Mouse (Mus musculus): ENCODE results near the gene Dda1. TPM values are rescaled to one million over a fixed set of nuclear protein-coding genes. Genes with fewer than 3 reads are reported as not detected.
A peak's percentile ranks its signal among the peaks of the same experiment; 100 is the strongest.

The Dda1 gene
- polyA plus RNA-seq, 1 experiment from 2014 or later, result 130 TPM

- Histone ChIP-seq H3K36me3 (peaks cover 60% of the 10 kb centered on the region), H3K27me3 (ENCODE audit: low read depth, poor library complexity, severe bottlenecking) (no peaks in the 10 kb centered on the region), H3K4me1 (peaks cover 40% of the 10 kb centered on the region), H3K27ac (no peak overlapping the region), H3K9me3 (replicated peaks) (no peaks in the 10 kb centered on the region), H3K4me3 (no peak overlapping the region)
- DNase-seq (ENCODE audit: low spot score), result no peak
- 96% methylated on average over 17 of the region's 17 CpGs for WGBS
These were observed 2.9 kb downstream of the Dda1 start for GRCm38 (mm10) chr8:71471861-71472260.

- Histone ChIP-seq H3K36me3 (peaks cover 54% of the 10 kb centered on the region), H3K4me1 (peaks cover 49% of the 10 kb centered on the region), H3K9me3 (replicated peaks) (no peaks in the 10 kb centered on the region), H3K4me3 (no peak overlapping the region), H3K27ac (no peak overlapping the region), H3K27me3 (ENCODE audit: low read depth, poor library complexity, severe bottlenecking) (peaks cover 3% of the 10 kb centered on the region; the same call in 1 of the 2 replicates)
- WGBS, result 91% methylated on average over 8 of the region's 8 CpGs
- DNase-seq (ENCODE audit: low spot score), result no peak
These were observed 3.8 kb downstream of the Dda1 start for GRCm38 (mm10) chr8:71472601-71473386.

- no peak overlapping the region for H3K27ac ChIP-seq
- H3K4me3 ChIP-seq, result no peak overlapping the region
- peaks cover 66% of the 10 kb centered on the region for H3K36me3 ChIP-seq
- H3K4me1 ChIP-seq, result peaks cover 42% of the 10 kb centered on the region
- WGBS, result 96% methylated on average over 18 of the region's 18 CpGs
- peaks cover 12% of the 10 kb centered on the region; the same call in 1 of the 2 replicates for H3K27me3 ChIP-seq (ENCODE audit: low read depth, poor library complexity, severe bottlenecking)
- H3K9me3 ChIP-seq (replicated peaks), result no peaks in the 10 kb centered on the region
- DNase-seq (ENCODE audit: low spot score), result no peak
These were observed 5.3 kb downstream of the Dda1 start for GRCm38 (mm10) chr8:71474344-71474743.

- peaks cover 35% of the 10 kb centered on the region for H3K4me1 ChIP-seq
- H3K36me3 ChIP-seq, result peaks cover 72% of the 10 kb centered on the region
- DNase-seq (ENCODE audit: low spot score), result no peak
- H3K9me3 ChIP-seq (replicated peaks), result no peaks in the 10 kb centered on the region
- H3K27me3 ChIP-seq (ENCODE audit: low read depth, poor library complexity, severe bottlenecking), result peaks cover 12% of the 10 kb centered on the region; the same call in 1 of the 2 replicates
- H3K27ac ChIP-seq, result 0 out of 2 replicates have a peak overlapping the region, but pooled peaks have one; percentile 88
- H3K4me3 ChIP-seq, result peak overlapping the region; percentile 72; the same call in 1 of the 2 replicates
- WGBS, result 92% methylated on average over 25 of the region's 25 CpGs
These were observed 6.0 kb downstream of the Dda1 start for GRCm38 (mm10) chr8:71474785-71475701.

- Histone ChIP-seq H3K4me3 (peak overlapping the region; percentile 72), H3K27ac (peak overlapping the region; percentile 88), H3K9me3 (replicated peaks) (no peaks in the 10 kb centered on the region), H3K27me3 (ENCODE audit: low read depth, poor library complexity, severe bottlenecking) (peaks cover 18% of the 10 kb centered on the region), H3K4me1 (peaks cover 31% of the 10 kb centered on the region), H3K36me3 (peaks cover 72% of the 10 kb centered on the region)
- WGBS, result 31% methylated on average over 4 of the region's 4 CpGs
- DNase-seq (ENCODE audit: low spot score), result peak; percentile 49
These were observed 6.7 kb downstream of the Dda1 start for GRCm38 (mm10) chr8:71475702-71476075.

- Histone ChIP-seq H3K9me3 (replicated peaks) (no peaks in the 10 kb centered on the region), H3K27me3 (ENCODE audit: low read depth, poor library complexity, severe bottlenecking) (peaks cover 24% of the 10 kb centered on the region), H3K4me3 (peak overlapping the region; percentile 72), H3K27ac (peak overlapping the region; percentile 88), H3K36me3 (peaks cover 72% of the 10 kb centered on the region), H3K4me1 (peaks cover 34% of the 10 kb centered on the region)
- WGBS, result 3% methylated on average over 120 of the region's 121 CpGs
- DNase-seq (ENCODE audit: low spot score), result peak; percentile 84
These were observed 7.3 kb downstream of the Dda1 start for GRCm38 (mm10) chr8:71476099-71476940.

GRCm38 (mm10) chr8:71477196-71477845 is 8.3 kb downstream of the Dda1 start:
- WGBS, result 34% methylated on average over 14 of the region's 14 CpGs
- Histone ChIP-seq H3K4me1 (peaks cover 37% of the 10 kb centered on the region), H3K27me3 (ENCODE audit: low read depth, poor library complexity, severe bottlenecking) (peaks cover 34% of the 10 kb centered on the region), H3K9me3 (replicated peaks) (no peaks in the 10 kb centered on the region), H3K36me3 (peaks cover 72% of the 10 kb centered on the region), H3K27ac (peak overlapping the region; percentile 88; the same call in 1 of the 2 replicates), H3K4me3 (peak overlapping the region; percentile 72)
- peak; percentile 59 for DNase-seq (ENCODE audit: low spot score)

- Histone ChIP-seq H3K9me3 (replicated peaks) (no peaks in the 10 kb centered on the region), H3K4me1 (peaks cover 38% of the 10 kb centered on the region), H3K27me3 (ENCODE audit: low read depth, poor library complexity, severe bottlenecking) (peaks cover 35% of the 10 kb centered on the region), H3K36me3 (peaks cover 72% of the 10 kb centered on the region), H3K4me3 (no peak overlapping the region; the same call in 1 of the 2 replicates), H3K27ac (no peak overlapping the region)
- WGBS, result 88% methylated on average over 11 of the region's 11 CpGs
- DNase-seq (ENCODE audit: low spot score), result no peak
These were observed 9.9 kb downstream of the Dda1 start for GRCm38 (mm10) chr8:71478943-71479342.

GRCm38 (mm10) chr8:71483932-71484331 is 14.9 kb downstream of the Dda1 start:
- peak; percentile 80 for DNase-seq (ENCODE audit: low spot score)
- peaks cover 58% of the 10 kb centered on the region for H3K36me3 ChIP-seq
- H3K27ac ChIP-seq, result no peak overlapping the region
- peak overlapping the region; percentile 90; the same call in 1 of the 2 replicates for H3K4me3 ChIP-seq
- no peaks in the 10 kb centered on the region for H3K9me3 ChIP-seq (replicated peaks)
- peaks cover 45% of the 10 kb centered on the region for H3K4me1 ChIP-seq
- WGBS, result 42% methylated on average over 8 of the region's 8 CpGs
- H3K27me3 ChIP-seq (ENCODE audit: low read depth, poor library complexity, severe bottlenecking), result peaks cover 24% of the 10 kb centered on the region

GRCm38 (mm10) chr8:71484736-71485135 is 15.7 kb downstream of the Dda1 start:
- H3K27ac ChIP-seq, result 0 out of 2 replicates have a peak overlapping the region, but pooled peaks have one; percentile 97
- H3K4me3 ChIP-seq, result peak overlapping the region; percentile 90
- H3K36me3 ChIP-seq, result peaks cover 52% of the 10 kb centered on the region
- DNase-seq (ENCODE audit: low spot score), result no peak
- H3K9me3 ChIP-seq (replicated peaks), result no peaks in the 10 kb centered on the region
- H3K4me1 ChIP-seq, result peaks cover 53% of the 10 kb centered on the region
- WGBS, result 94% methylated on average over 19 of the region's 19 CpGs
- H3K27me3 ChIP-seq (ENCODE audit: low read depth, poor library complexity, severe bottlenecking), result peaks cover 23% of the 10 kb centered on the region

- Histone ChIP-seq H3K4me3 (peak within 1 kb of the TSS; percentile 90), H3K9me3 (replicated peaks) (no peaks in the 10 kb centered on the region), H3K4me1 (peaks cover 59% of the 10 kb centered on the region), H3K27me3 (ENCODE audit: low read depth, poor library complexity, severe bottlenecking) (peaks cover 20% of the 10 kb centered on the region), H3K36me3 (peaks cover 52% of the 10 kb centered on the region), H3K27ac (peak within 1 kb of the TSS; percentile 97)
- DNase-seq (ENCODE audit: low spot score), result peak; percentile 90
- 6% methylated on average over 57 of the region's 58 CpGs for WGBS
These were observed 16.4 kb downstream of the Dda1 start, which contains the start of gene Ano8 for GRCm38 (mm10) chr8:71485142-71486135. TSS of gene Ano8 (minus strand) at chr8:71485963.
